Mouse (Mus musculus) embryo, embryonic 10.5 days (tissue): ENCODE results near the gene Clpsl2.

Experiments used
- DNase-seq: peaks from one replicate; pipeline ENCODE4 v3.0.0-alpha.2; 2015; ENCODE audit warnings: low spot score

Clpsl2 gene

GRCm38 (mm10) chr17:28560598-28560997 lies 11.4 kb downstream of the Clpsl2 start, which contains the start of gene Clps:
Gene Clps, minus strand, starts transcription at chr17:28560766.
- DNase-seq: no peak

GRCm38 (mm10) chr17:28561613-28562012 lies 12.4 kb downstream of the Clpsl2 start:
- DNase-seq: no peak

- no peak for DNase-seq
Observed at GRCm38 (mm10) chr17:28565181-28565580, 16.0 kb downstream of the Clpsl2 start.

GRCm38 (mm10) chr17:28567541-28567940 lies 18.3 kb downstream of the Clpsl2 start:
- no peak for DNase-seq

- no peak for DNase-seq
Observed at GRCm38 (mm10) chr17:28571868-28572267, 22.7 kb downstream of the Clpsl2 start.

- DNase-seq: no peak
Observed at GRCm38 (mm10) chr17:28572521-28572920, 23.3 kb downstream of the Clpsl2 start.

GRCm38 (mm10) chr17:28572941-28573340 lies 23.7 kb downstream of the Clpsl2 start:
- DNase-seq: no peak

- peak; percentile 84 for DNase-seq
Observed at GRCm38 (mm10) chr17:28575244-28576125, 26.3 kb downstream of the Clpsl2 start, which contains the start of gene Lhfpl5. Gene Lhfpl5, plus strand, starts transcription at chr17:28575641.

- peak; percentile 86 for DNase-seq
Observed at GRCm38 (mm10) chr17:28580396-28580795, 31.2 kb downstream of the Clpsl2 start.

- DNase-seq: no peak
Observed at GRCm38 (mm10) chr17:28581056-28581455, 31.8 kb downstream of the Clpsl2 start.

- no peak for DNase-seq
Observed at GRCm38 (mm10) chr17:28586509-28586908, 37.3 kb downstream of the Clpsl2 start.

GRCm38 (mm10) chr17:28588591-28588990 lies 39.4 kb downstream of the Clpsl2 start:
- DNase-seq: no peak

GRCm38 (mm10) chr17:28590596-28590995 lies 41.4 kb downstream of the Clpsl2 start:
- no peak for DNase-seq

- DNase-seq: no peak
Observed at GRCm38 (mm10) chr17:28591476-28591875, 42.3 kb downstream of the Clpsl2 start.

GRCm38 (mm10) chr17:28592998-28593397 lies 43.8 kb downstream of the Clpsl2 start:
- DNase-seq: peak; percentile 83

- DNase-seq: no peak
Observed at GRCm38 (mm10) chr17:28593965-28594364, 44.8 kb downstream of the Clpsl2 start.

- DNase-seq: no peak
Observed at GRCm38 (mm10) chr17:28600780-28601179, 51.6 kb downstream of the Clpsl2 start.

GRCm38 (mm10) chr17:28601557-28602250 lies 52.5 kb downstream of the Clpsl2 start:
- no peak for DNase-seq
